Mouse (Mus musculus): ENCODE results near the gene Gm49384. TPM values are rescaled to one million over a fixed set of nuclear protein-coding genes. Genes with fewer than 3 reads are reported as not detected.
A peak's percentile ranks its signal among the peaks of the same experiment; 100 is the strongest.
"Not testable (repeated sequence)": the region's sequence is repeated elsewhere in the genome, so short reads cannot be mapped to it uniquely, and the experiment has no call there.

Gm49384 gene
- total RNA-seq, 2 experiments from 2014 or later, result 3.9 to 4.7 TPM

DNA sequence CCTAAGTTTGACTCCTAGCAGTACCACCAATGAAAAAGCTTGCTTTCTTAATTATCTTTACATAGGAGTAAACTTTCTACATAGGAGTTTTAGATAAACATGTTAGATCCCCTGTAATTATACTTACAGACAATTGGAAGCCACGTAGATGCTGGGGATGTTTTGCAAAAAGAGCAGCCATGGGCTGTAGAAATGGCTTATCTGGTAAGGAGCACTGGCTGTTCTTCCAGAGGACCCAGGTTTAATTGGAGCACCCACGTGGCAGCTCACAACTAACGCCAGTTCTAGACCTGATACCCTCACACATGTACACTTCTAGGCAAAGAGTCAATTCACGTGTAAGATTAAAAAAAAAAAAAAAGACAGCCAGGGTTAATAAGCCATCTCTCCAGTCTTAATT, 22.3 kb downstream of the Gm49384 start:
- DNase-seq (ENCODE audit: low spot score in 2 of 2), result no peak
- intact Hi-C loops (cut with DNase I), result no loop called here

DNA sequence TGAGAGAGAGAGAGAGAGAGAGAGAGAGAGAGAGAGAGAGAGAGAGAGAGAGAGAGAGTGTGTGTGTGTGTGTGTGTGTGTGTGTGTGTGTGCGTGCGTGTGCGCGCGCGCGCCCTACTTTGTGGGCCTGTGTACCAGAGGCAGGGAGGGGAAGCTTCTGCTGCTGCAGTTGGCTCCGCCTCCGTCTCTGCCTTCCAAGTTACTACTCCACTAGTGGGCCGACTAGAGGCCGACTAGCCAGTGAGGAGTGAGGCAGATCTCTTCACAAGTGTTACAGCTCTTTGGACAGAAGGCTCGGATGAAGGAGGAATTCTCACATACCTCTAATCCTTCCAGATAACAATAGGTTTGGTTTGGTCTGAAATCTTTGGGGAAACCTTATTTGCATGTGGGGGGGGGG, 24.7 kb downstream of the Gm49384 start:
- intact Hi-C loops (cut with DNase I), result no loop called here

DNA sequence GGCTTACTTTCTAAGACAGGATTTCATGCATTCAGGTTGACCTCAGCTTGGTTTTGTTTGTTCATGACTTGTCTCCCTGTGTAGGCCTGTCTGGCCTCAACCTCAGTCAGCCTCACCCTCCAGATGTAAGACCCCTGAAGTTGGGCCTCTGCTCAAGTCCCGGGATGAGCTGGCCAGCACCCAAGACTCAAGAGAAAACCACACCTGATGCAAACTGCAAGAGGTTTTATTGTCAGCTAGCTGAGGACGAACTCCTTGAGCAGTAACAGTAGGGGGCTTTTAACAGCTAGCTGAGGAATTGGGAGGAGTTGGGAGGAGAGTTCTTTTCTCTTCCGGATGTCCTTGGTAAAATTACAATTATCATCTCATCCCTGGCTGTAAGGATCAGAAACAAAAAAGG, 26.5 kb downstream of the Gm49384 start:
- intact Hi-C loops (cut with DNase I), result no loop called here
- DNase-seq (ENCODE audit: low spot score in 2 of 2), result no peak

More for the DNA sequence above, 24.7 kb downstream of the Gm49384 start:
- DNase-seq (ENCODE audit: low spot score in 2 of 2), result no peak

DNA sequence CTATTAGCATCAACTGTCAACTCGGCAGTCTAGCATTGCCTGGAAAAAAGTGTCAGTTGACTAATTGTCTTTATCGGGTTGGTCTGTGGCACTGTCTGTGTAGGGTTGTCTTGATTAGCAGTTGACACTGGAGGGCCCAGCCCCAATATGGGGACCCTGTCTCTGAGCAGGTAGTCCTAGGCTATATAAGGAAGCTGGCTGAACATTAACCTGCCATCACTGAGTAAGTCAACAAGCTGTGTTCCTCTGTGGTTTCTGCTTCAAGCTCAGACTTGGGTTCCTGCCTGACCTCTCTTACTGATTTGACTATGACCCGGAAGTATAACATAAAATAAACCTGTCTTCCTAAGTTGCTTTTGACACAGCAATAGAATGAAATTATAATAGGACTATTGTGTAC, 28.1 kb downstream of the Gm49384 start:
- DNase-seq (ENCODE audit: low spot score in 2 of 2), result no peak
- intact Hi-C loops (cut with DNase I), result no loop called here

DNA sequence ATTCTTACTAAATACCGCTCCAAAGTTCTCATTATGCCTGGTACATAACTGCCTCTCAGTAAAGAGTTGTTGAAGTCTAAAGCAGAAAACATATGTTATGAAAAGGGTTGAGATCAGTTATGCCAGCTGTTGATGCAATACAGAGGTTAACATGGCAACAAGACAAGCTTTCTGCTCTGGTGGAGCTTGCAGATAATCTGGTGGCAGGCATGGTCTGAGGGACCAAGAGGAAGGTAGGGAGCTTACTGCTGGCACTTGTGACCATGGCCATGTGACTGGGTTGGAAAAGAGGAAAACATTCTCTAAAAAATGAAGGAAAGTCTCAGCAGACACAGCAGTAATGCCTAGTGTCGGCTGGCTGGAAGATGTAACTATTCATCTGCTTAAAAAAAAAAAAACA, 32.8 kb downstream of the Gm49384 start:
- no peak for DNase-seq (ENCODE audit: low spot score in 2 of 2)
- intact Hi-C loops (cut with DNase I), result no loop called here

DNA sequence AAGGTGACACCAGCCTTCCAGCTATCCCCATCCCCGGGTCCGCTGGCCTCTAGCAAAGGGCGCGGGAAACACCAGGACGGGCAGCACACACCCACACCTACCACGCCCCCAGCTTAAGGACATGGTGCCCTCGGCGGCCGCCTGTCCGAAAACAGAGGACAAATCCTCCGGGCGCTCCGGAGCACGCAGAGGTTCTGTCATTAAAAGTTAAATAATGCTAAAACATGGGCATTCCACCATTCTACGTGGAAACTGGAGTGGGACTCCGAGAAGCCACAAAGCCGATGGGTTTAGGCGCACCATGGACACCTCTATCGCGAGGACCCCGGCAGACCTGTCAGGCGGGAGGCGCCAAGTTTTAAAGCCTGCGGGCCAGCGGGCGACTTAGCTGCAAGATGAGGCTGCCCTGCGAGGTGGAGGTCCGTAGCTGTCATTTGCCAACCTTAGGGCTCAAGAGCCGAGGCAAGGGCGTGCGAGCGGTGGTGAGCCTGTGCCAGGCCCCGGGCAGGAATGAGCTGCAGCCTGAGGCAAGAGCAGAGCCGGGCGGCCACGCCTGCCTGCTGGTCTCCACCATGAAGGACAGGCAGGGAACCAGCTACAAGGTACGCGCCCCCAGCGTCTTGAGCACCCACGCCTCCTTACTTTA, 35.5 kb downstream of the Gm49384 start, which contains the start of gene Lrr1:
TSS of gene Lrr1 (plus strand) at position 354 of the 646 bp plus-strand sequence.
- intact Hi-C loops (cut with DNase I), result no loop called here
- peak; percentile 84 to 87 for DNase-seq (ENCODE audit: low spot score in 2 of 2)

DNA sequence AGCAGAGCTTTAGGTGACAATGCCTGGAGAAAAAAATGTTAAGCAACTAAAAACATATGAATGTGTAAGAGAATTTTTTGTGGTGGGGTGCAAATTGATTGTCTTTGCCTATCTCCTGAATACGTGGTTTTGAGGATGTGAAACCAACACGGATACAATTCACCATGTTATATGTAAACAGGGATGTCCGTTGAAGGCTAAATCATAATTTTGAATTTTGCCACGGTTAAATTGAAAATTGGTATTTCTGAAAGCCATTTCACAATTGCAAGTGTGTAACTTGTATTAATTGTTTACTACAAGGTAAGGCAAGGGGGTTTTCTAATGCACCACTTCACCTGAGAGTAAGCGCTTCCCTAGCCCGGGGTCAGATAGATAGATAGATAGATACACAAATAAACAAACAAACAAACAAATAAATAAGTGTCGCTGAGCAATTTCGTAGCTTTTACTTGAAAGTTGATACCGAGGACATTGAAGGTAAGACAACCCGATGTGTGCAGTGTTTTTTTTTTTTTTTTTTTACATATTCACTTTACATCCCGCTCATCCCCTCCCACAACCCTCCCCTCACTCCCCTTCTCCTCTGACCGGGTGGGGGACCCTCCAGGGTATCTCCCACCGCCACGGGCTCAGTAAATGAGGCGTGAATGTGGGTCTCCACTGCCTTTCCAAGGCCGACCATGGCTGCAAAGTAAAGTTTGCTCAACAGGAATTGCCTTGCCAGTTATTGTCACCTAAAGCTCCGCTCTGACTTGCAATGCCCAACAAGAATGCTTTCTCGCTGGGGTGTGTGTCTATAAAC, 36.2 kb downstream of the Gm49384 start:
- intact Hi-C loops (cut with DNase I), result no loop called here
- DNase-seq (ENCODE audit: low spot score in 2 of 2), result no peak

DNA sequence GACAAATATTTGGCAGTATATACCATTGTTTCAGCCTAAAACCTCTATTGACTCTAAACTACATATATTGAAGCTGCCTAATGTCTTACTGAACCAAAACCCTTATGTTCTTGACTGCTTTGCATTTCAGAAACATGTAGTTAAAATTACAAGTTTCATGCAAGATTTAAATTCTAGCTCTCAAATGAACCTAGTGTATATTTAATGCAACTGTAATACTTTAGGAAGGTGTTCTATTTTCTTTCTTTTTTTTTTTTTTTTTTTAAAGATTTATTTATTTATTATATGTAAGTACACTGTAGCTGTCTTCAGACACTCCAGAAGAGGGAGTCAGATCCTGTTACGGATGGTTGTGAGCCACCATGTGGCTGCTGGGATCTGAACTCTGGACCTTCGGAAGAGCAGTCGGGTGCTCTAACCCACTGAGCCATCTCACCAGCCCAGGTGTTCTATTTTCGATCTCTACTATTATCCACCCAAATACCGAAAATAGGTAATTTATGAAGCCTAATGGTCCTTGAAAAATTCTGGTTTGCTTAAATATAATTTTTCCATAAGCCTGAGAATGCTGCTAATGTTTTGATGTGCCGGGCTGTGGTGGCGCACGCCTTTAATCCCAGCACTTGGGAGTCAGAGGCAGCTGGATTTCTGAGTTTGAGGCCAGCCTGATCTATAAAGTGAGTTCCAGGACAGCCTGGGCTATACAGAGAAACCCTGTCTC, 37.0 kb downstream of the Gm49384 start:
- intact Hi-C loops (cut with DNase I); DNase-seq (ENCODE audit: low spot score in 2 of 2): not testable (repeated sequence)

DNA sequence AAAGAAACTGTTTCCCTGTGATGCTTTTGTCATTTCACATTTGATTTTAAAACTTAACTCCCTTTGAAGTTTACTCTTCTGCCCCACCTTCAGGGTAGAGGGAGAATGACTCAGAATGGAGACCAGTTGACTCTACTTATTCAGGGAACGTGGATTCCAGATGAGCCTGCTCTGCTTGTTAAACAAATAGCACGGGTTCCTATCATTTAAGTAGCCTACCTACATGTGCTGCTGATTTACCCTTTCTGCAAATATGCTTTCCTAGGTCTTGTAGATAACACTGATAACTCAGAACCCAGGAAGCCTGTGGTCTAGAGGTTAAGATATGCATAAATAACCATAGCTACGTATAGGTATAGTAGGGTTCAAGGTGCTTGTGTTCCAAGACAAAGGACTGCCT, 39.2 kb downstream of the Gm49384 start:
- intact Hi-C loops (cut with DNase I), result no loop called here
- DNase-seq (ENCODE audit: low spot score in 2 of 2), result no peak

DNA sequence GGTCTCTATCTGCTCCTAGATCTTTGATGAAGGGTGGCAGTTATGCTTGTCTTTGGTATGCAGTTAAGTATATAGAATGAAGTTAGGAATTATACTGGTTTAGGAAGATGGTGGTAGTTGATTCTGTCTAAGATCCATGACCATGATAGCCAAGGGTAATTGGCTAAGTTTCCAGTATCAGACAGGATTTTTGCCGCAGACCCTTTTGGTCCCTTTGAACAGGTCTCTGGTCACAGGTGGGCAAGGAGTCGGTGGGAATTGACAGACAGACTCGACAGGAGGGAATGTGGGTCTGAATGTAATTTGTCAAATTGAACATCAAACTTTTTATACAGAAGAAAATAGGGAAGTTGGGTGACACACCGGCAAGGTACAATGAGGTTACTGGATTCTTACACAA, 40.5 kb downstream of the Gm49384 start:
- intact Hi-C loops (cut with DNase I); DNase-seq (ENCODE audit: low spot score in 2 of 2): not testable (repeated sequence)

DNA sequence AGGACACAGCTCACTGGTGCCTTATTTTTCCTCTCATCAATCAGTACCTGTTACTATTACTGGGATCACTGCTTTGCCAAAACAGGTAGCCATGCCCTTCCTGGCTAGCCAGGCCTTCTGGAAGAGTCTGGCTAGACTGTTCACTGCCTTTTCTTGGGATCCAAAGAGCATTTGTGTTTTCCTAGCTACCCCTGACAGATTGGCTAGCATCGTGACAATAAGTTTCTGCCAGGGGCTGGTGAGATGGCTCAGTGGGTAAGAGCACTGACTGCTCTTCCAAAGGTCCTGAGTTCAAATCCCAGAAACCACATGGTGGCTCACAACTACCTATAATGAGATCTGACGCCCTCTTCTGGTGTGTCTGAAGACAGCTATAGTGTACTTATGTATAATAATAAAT, 43.4 kb downstream of the Gm49384 start:
- intact Hi-C loops (cut with DNase I), result not testable (repeated sequence)

DNA sequence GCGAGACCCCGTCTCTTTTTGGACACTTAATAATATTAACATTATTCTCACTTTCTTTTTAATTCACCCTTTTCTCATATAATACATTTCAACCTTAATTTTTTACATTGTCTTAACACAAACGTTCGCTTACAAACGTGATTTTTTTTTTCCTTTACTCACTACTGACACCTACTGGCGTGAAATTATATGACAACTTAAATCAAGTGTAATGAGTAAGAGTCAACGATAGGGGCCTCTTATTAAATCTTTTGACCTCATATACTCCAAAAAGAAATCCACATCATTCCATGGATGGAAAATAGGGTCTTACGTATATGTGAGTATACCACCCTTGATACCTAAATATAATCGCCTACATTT, 44.5 kb downstream of the Gm49384 start:
- intact Hi-C loops (cut with DNase I), result no loop called here
- peak; percentile 22 to 44 for DNase-seq (ENCODE audit: low spot score in 2 of 2)

More for the DNA sequence above, 43.4 kb downstream of the Gm49384 start:
- not testable (repeated sequence) for DNase-seq (ENCODE audit: low spot score in 2 of 2)

DNA sequence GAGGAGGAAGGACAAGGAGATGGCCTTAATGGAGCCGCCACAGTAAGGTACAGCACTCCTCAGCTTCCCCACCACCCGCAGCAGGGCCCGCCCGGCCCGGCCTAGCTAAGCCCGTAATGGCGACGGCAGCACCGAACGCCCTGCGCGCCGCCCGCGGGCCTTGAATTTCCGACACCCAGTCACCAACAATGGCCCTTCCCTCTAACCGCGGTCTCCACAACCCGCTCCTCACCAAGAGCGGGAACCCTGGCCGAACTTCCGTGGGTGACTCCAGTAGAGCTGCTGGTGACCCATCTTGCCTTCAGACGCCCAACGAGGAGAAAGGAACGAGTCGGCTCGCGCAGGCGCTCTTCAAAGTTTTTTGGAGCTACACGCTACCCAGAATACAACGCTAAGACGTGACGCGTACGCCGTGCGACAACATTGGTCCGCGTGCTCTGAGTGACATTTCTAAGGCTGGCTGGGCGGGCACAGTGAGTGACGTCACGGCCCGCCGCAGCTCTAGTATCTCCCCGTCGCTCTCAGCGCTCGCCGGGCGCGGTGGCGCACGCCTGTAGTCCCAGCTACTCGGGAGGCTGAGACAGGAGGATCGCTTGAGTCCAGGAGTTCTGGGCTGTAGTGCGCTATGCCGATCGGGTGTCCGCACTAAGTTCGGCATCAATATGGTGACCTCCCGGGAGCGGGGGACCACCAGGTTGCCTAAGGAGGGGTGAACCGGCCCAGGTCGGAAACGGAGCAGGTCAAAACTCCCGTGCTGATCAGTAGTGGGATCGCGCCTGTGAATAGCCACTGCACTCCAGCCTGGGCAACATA, 45.1 kb downstream of the Gm49384 start, which contains the start of gene Rps29:
TSS of gene Rps29 (minus strand) at position 422 of the 813 bp plus-strand sequence.
- DNase-seq (ENCODE audit: low spot score in 2 of 2), result peak; percentile 99
- intact Hi-C loops (cut with DNase I), result not testable (repeated sequence)

DNA sequence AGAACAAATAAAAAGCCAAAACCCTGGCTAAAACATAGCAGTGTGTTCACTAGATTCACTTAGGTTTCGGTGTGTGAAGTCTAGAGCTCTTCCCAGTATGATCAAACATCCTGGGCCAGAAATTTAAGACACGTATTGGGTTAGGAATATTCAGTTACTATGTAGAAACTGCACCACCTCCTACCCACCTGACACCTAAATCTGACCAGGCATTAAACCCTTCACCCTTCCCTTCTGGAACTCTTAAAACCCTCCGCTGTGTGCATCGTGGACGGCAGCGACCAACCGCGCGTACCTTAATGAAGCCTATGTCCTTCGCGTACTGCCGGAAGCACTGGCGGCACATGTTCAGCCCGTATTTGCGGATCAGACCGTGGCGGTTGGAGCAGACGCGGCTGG, 45.7 kb downstream of the Gm49384 start:
- DNase-seq (ENCODE audit: low spot score in 2 of 2), result no peak
- intact Hi-C loops (cut with DNase I), result no loop called here

DNA sequence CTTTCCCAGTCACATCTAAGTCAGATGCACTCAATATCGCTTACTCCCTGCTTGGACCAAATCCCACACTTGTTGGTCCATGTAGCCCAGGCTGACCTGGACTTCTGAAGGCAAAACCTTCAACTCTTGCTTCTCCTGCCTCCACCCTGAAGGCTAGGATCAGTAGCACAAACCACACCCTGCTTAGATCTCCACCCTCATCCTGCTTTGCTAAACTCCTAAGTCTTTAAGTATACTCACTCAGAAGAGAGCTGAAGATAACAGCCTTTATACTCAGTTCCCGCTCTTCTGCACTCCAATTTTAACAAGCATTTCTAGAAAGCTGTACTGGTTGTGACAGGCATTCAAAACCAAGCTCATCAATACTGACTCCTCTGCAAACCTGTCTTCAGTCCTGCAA, 47.0 kb downstream of the Gm49384 start:
- intact Hi-C loops (cut with DNase I), result no loop called here
- DNase-seq (ENCODE audit: low spot score in 2 of 2), result no peak

DNA sequence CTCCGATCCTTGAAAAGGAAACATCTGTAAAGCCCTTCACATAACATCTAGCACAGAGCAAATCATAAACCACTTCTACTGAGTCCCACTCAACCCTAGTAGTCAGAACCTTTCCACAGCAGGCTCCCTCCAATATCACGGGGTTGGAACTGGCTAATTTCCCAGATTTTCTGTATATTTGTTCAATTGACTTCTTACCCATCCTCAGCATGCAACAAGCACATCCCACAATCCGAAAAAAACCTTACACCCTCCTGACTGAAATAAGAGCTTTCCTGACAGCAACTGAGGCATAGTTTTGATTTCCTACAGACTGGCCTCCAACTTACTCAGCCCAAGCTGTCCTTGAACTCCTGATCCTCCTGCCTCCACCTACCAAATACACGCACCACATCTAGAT, 47.6 kb downstream of the Gm49384 start:
- intact Hi-C loops (cut with DNase I), result no loop called here
- DNase-seq (ENCODE audit: low spot score in 2 of 2), result no peak

DNA sequence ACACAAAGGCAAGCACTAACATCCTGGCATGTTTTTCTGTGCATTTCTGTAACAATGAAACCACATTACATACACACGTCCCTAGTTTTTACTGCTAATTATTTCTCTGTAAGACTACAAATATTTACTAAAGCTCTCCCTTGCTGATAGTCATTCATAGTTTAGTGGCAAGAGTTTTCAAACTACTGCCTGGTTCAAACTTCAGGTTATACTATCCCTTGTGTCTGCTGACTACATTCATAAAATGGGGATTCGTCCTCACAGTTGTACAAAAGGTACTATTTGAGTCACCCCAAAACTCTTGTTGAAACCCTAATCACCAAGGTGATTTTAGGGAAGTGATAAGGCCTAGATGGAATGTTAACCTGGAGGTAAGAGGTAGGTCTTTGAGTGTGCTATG, 48.1 kb downstream of the Gm49384 start:
- intact Hi-C loops (cut with DNase I), result no loop called here

DNA sequence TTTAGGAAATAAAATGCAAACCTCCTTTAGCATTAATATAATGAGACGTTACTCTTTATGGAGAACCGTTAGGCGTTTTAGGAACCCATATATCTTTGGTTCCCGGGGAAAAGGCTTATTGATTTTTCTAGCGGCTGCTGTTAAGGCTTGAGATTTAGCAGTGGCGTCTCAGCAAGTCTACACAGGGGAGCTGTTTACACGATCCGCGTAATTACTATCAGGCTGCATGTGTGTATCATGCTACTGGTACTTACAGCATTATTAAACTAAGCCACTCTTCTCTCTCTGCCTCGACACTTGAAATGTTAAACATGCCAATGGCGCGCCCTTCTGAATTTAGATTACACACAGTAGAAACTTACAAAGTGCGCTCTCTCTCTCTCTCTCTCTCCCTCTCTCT, 54.0 kb downstream of the Gm49384 start:
- intact Hi-C loops (cut with DNase I), result no loop called here

More for the DNA sequence above, 48.1 kb downstream of the Gm49384 start:
- no peak for DNase-seq (ENCODE audit: low spot score in 2 of 2)

DNA sequence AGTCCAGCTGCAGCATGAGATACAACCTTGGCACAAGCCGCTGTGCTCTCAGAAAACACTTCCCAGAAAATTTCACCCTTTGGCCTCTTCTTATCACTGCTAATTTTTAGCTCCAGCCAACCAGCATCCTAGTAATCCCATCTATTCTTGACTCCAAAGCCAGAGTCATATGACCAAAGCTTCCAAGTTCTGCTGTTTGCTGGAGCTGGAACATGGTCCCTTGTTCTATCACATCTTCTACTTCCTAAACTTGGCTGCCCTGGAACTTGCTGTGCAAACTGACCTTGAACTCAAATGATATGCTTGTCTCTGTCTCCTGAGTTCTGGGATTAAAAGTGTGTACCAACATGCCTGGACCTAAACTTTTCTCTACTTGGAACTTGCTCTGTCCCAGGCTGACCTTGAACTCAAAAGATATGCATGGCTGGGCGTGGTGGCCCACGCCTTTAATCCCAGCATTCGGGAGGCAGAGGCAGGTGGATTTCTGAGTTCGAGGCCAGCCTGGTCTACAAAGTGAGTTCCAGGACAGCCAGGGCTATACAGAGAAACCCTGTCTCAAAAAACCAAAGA, 56.8 kb downstream of the Gm49384 start:
- intact Hi-C loops (cut with DNase I), result no loop called here
- DNase-seq (ENCODE audit: low spot score in 2 of 2), result no peak

More for the DNA sequence above, 54.0 kb downstream of the Gm49384 start:
- DNase-seq (ENCODE audit: low spot score in 2 of 2), result no peak

Data from left cerebral cortex, postnatal 25 days (tissue).